Mouse (Mus musculus) gastrocnemius, adult 18-20 months (tissue): ENCODE data around the gene Il1b. TPM values are rescaled to one million over a fixed set of nuclear protein-coding genes. Genes with fewer than 3 reads are reported as not detected.

Experiments
- DNase-seq: peaks from one replicate; pipeline ENCODE4 v3.0.0; 2021; ENCODE audit warnings: low spot score
- total RNA-seq, 2 experiments: library from RNA; stranded (reverse); gene quantifications; 2 replicates each; pipeline ENCODE4 v1.2.3; 2021

The Il1b gene
- total RNA-seq, 2 experiments from 2014 or later = not detected

DNA sequence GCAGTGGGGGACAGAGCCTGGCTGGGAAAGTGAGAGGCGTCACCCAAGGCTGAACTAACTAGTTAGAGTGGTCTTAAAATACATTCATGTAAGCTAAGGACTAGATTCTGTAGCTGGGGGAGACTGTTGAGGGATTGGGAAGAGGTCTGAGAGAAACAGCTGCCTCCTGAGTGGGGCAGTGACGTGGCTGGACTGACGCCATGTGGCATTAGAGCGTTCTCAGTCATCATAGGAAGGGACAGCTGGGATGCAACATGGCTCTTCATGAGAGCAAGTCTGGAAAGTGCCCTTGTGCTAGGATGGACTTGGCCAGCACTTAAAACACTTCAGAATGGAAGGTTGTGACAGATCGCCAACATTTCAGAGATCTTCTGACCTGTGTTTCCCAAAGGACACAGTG, 2.1 kb downstream of the Il1b start:
- no peak for DNase-seq

DNA sequence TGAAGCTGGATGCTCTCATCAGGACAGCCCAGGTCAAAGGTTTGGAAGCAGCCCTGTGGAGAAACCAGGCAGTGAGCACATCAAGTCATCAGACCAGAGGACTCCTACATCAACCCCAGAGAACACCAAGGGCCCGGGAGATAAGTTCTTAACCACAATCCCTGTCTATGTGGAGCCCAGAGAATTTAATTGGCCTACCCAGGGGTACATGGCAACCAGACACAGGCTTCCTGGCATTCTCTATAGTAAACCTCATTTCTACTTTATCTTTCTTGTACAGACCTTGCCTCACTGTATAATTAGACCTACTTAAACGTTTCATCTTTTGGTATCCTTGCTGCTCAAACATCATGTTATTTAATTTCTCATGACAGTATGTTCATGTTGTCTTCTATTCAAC, 2.8 kb downstream of the Il1b start:
- DNase-seq = no peak

DNA sequence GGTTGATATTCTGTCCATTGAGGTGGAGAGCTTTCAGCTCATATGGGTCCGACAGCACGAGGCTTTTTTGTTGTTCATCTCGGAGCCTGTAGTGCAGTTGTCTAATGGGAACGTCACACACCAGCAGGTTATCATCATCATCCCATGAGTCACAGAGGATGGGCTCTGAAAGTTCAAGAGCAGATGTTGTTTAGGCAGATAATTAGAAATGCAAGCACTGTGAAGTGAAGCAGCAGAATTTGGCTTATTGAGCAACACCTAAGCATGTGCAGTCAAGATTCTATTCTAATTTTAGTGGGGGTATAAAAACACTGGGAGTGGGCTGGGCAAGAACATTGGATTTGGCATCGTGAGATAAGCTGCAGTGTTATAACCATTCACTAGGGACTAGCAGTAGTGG, 3.7 kb downstream of the Il1b start:
- no peak for DNase-seq

DNA sequence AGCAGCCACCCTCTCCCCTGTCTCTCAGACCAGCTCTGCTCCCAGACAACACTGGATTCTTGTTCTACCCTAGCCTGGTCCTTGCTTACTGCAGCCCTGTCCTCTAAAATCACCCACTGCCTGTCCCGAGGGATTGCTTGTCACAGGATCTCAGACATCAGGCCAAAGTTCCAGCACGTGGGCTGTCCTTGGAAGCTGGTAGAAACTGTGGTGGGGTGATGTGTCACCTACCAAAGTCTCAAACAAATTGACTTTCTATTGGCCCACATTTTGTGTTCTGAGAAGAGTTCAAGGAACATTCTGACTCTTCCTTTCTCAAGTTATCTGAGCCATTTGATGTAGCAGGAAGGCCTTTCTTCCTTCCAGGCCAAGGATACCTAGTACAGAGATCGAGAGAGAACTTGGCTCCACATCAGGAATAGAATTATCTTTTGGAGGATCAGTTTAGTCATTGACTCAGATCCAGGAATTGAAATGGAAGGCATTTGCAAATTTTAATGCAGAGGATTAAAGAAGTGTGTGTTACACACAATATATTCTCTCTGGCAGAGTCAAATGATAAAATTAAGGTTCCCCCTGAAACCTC, 9.9 kb downstream of the Il1b start:
- DNase-seq = no peak

DNA sequence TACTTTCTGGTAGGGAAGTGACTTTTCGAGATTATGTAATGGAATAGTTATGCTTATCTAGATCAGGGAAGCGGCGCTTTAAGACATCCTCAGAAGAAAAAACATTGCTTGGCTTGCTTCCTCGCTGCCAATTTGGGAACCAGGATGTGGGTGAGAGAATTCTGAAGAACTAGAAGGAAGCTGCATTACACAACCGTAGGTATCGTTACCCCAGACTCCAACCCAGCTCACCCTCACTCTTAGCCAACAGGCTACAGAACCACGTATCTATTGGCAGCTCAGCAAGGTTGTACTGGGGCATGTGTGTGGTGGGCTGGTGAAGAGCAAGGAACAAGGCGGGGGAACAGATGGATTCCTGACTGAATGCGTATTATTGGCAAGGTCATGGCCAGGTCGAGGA, 10.7 kb downstream of the Il1b start:
- no peak for DNase-seq

DNA sequence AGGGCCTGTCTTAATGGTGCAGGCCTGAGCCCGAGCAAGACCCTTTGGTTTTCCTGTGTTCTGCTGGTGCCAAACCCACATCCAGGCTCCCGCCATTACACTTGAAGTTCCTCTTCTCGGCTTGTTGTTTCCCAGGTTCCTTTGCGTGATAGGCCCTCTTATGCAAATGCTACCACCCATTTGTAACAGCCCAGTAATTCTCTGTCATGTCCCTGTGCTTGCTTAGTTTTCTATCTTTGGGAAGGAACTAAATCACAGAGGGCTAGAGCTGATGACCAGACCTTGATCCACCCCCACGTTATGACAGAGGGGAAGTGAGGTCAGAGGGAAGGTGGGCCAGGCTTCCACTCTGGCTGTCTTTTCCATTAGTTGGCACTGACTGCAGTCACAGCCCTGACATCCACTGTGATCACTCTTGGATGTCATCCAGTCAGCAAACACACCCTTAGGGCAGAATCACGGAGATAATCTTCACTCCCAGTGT, 32.8 kb downstream of the Il1b start:
- DNase-seq = no peak

DNA sequence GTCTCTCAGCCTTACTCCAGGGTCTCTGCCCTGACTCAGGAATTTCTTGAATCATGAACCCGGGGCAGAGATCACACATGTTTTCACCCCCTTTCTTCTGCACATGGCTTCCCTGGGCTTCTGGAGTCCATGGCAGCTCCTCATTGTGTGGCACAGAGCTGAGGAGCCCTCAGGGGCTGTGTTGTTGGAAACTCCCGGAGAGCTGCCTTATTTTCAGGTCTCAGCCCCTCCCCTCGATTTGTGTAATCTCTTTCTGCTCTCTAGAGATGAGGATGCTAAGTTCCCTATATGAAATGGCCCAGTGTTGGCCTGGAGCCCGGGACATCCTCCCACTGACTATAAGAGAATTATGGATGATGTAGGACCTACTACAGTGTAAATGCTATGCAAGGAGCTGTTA, 37.5 kb downstream of the Il1b start:
- no peak for DNase-seq

DNA sequence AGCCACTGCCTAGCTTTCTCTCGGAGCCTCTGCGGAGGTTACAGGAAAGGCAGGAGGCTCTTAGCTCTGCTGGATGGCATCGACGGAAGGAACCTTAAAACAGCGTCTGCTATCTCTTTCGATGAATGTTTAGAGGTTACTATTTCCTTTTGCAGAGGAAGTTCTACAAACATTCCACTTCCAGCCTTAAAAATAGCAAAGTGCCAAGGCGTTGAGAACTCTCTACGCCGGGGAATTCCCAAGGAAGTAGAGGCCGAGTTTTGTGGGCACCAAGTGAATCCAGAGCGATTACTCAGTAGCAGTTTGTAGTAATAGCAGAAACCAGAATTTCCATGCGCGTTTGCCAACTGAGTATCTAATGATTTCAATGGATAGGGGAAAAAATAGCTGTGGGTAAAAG, 40.4 kb downstream of the Il1b start:
- DNase-seq = no peak

DNA sequence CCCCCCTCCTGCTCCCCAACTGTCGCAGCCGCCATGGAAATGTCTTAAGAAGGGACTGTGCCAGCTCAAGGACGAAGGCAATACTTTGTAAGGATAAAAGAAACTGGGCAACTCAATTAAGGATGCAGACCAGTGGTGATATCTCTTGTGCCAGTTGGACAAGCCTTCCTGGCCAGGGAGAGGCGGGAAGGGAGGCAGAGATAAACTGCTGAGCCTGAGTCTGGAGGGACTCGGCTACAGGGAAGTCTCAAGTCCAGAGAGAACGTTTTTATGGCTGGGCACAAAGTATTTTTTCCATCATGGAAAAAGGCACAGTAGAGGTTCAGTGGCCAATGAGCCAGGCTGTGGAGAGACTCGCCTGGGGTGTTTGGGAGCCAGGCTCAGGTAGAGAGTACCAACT, 40.9 kb downstream of the Il1b start:
- DNase-seq = no peak

DNA sequence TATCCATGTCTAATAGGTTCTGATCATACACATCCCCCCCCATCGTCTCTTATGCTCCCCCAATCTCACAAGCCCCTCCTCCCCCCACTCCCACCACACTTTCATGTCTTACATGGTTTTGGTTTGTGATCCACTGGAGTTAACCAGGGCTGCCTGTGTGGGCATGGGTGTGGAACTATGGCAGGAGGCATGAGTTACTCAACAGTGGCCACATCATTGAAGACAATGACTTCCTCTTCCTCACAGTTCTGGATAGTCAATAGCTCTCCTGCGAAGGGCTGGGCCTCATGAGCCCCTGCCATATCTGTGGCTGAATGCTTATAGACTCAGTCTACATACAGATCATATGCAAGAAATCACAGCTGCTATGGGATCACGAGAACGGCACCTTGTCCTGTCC, 42.7 kb downstream of the Il1b start:
- no peak for DNase-seq

DNA sequence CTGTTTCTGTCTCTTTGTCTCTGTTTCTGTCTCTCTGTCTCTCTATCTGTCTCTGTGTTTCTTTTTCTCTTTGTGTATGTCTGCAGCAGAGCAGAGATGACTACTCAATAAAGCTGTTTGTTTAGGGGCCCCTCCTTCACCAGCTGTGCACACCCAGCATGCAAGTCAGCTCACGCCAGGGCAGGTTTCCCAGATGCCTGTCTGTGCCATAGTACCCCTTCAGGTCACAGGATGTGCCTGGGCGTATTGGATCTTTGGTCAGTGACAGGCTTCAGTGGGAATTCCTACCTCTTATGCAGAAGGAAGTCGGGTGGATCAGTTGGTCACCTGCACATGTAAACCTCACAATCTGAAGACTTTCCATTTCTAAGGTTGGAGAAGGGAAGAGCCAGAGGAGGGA, 46.7 kb downstream of the Il1b start:
- no peak for DNase-seq

DNA sequence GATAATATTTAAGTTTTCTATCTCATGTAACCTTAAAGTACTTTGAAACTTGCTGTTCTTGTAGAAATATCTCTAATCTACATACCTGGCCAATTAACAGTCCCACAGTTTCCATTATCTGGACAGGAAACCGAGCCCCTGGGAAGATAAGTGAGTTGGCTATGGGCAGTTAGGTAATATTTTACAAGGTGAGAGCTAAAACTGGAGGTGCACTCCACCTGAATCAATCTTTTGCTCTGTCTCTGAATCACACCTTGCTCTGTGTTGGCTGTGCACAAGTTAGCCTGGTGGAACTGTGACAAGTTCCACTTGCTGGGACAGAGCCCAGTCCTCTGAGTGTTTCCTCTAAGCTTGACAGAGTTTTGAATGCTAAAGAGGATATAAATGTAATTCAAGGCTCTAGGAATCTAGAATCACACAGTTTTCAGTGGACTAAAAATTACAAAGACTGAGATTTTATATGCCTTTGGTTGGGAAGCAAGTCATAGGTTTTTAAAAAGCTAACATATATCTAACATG, 48.8 kb downstream of the Il1b start:
- DNase-seq = no peak

DNA sequence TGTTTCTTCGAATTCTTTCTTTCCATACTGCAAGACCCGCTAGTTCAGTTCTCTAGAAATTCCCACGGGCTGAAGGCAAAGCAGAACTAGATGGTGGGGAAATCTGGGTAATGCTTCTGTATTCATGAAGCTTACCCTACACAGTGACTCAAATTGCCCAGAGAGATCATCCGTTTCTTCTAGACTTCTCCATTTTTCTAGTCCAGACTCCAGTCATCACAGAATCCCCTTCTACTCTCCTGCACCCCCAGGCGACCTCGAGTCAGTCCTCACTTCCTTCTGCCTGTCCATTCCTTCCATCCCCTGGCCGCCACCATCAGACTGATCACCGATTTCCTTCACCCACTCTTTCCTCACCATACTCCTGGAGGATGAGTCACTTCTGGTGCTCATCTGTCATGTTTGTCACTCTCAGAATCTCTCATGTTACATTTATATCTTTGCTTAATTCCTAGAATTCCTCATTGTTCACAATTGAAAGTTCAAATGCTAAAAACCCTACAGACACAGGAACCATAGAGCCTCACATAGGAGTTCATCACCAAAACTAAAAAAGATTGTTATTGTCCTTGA, 50.8 kb downstream of the Il1b start:
- no peak for DNase-seq

DNA sequence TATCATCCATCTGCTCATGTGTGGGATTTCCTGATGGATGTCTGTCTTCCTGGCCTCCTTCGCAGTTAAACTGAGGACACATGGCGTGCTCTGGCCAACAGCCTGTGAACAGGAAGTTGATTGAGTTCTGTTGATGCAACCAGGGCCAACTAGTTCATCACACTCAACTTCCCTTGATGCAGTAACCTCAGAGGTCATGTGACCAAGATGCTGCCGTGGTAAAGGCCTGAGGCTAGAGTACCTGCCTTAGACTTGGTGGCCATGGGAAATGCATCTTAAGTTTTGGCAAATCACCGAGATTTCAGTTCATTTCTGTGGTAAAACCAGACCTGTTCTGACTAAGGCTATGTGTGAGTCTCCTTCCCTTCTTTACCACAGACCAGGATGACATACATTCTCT, 55.1 kb downstream of the Il1b start:
- DNase-seq = no peak

DNA sequence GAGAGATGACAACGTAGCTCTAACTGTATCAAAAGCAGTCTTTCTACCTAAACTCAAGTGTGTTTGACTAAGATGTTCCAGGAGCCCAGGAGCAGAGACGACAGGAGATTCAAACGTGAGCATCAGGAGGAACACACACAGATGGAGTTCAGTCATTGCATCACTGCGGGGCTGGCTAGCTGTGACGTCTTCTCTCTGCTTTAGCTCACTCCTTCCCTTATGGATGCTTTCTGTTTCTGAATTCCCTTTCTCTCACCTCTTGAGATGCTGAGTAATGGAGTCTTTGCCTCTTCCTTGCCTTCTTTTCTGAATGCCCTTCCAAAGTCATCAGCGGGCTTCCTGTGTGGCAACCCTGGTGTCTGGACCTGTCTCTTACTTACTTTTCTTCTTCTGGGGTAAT, 56.1 kb downstream of the Il1b start:
- DNase-seq = no peak

Other genes with a start within 250 kb of the Il1b start
- gene Chchd5, start 241.4 kb downstream of the Il1b start, total RNA-seq = 10 to 100 TPM in 1 of 2 experiments, 1 to 10 TPM in 1; 7.1 to 12.5 TPM
- 10 to 100 TPM; 11.3 to 21.8 TPM for gene Slc20a1, start 172.4 kb downstream of the Il1b start, total RNA-seq
- not detected for gene Ckap2l, start 73.9 kb downstream of the Il1b start, total RNA-seq
- not detected for gene Il1a, start 61.2 kb downstream of the Il1b start, total RNA-seq
- not detected for gene F830045P16Rik, start 165.5 kb upstream of the Il1b start, total RNA-seq
- gene Sirpa, start 221.7 kb upstream of the Il1b start, total RNA-seq = 1 to 10 TPM; 4.7 to 9.2 TPM